Mouse (Mus musculus): ENCODE data around the gene Fgfr2.
"Not testable (repeated sequence)": the region's sequence is repeated elsewhere in the genome, so short reads cannot be mapped to it uniquely, and the experiment has no call there.

The Fgfr2 gene

DNA sequence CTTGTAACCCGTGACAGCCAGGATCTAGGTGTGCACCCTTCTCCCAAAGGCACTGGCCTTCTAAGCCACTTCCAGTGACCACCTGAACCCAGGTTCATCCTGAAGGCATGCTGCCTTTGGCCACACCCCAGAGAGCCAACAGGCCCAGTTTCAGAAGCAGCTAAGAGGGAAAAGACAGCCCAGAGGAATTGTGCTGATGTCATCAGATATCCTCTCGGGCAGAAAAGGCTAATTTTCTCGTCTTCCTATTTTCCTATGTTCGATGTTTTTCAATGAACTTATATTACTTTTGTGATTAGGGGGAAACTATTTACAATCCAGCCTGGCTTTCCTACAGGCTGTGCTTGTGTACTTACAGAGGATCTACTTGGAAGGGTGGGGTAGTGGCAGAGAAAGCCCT, 582.6 kb downstream of the Fgfr2 start:
- DNase-seq (ENCODE audit: low read depth, low spot score), result no peak

DNA sequence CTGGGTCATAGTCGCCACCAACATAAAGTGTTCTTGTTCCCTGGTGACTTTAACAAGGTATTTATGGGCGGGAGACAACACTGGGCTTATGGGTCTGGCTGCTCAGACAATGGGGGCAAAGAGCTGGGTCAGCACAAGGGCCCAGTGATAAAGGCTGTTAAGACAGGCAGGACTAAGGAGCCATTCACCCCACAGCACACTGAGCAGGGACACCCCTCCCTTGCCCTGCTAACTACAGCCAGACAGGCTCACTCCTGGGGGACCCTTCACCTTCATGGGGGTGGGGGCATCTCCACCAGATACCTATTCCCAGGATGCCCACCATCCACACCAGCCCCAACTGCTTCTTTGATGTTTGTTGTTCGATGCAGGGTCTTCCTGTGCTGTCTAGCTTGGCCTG, 593.9 kb downstream of the Fgfr2 start:
- no peak for DNase-seq (ENCODE audit: low read depth, low spot score)

DNA sequence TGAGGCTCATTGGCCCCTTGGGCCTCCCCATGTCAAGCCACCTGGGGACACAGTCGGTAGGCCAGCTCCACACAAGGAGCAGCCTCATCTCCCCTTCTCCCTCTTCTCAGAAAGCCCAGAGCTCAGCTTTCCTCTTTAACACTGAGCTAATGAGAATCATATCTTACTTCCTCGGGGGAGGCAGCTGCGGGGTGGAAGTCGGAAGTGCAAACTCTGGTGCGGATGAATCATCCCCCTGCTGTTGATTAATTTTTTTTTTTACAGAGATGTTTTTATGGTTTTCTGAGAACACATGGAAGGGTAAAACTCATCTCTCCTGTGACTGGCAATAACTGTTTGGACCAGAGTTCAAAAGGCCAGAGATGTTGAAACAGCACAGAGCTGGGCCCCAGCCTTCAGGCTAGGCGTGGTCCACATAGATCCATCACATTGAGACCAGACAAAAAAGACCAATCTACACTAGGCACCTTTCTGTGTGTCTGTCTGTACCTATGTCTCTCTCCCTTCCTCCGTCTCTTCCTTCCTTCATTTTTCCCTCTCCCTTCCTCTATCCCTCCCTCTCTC, 609.6 kb downstream of the Fgfr2 start:
- DNase-seq (ENCODE audit: low read depth, low spot score), result peak; percentile 22

DNA sequence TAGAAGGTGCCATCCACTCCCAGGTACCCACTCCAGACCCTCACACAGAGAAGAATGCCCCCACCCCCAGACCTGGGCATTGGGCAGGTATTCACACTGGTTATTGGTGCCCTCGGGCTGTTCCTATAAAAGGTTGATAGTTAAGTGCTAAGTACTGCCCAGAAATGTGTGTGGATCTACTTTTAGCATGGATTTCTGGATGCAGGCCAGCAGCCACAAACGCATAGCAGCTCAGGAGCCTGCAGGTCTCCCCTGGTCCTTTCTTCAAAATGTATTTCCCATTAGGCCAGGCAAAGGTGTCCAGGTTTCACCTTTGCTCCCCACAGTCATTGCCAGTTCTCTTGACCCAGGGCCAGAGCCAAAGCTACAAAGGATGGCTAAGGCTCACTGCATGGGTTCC, 614.0 kb downstream of the Fgfr2 start:
- no peak for DNase-seq (ENCODE audit: low read depth, low spot score)

DNA sequence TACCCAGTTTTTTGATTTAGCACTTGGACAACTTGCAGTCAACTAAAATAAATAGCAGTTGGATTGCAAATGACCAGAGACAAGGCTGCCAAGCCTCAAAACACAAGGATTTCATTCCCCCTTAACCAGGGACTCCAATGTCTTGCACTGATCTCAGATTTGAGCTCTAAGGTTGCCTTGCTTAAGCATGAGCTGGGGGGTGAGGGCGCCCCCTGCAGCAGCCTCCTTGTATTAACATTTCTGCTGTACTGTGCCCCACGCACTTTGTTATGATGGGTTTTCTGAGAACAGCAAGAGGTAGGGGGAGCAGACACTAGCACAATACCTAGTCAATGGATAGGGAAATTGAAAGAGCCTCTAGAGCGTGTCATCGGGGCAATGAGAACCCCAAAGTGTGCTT, 615.8 kb downstream of the Fgfr2 start:
- DNase-seq (ENCODE audit: low read depth, low spot score), result no peak

DNA sequence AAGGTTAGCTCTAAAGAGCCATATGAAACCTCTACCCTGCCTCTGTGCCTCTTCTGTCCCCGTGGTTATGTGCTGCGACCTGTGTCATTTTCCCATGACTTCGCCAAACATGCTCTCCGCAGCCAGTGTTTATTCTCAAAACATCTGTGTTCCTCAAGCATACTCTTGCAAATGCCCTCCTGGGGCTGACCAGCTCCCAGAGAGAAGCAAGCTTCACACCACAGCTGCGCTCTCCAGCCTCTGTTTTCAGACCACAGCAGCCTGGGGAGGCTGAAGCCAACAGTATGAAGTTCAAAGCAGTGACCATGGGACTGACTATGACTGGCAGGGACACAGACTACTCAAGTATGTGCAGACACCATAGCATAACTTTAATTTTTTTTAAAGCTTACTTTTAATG, 616.9 kb downstream of the Fgfr2 start:
- DNase-seq (ENCODE audit: low read depth, low spot score), result no peak

DNA sequence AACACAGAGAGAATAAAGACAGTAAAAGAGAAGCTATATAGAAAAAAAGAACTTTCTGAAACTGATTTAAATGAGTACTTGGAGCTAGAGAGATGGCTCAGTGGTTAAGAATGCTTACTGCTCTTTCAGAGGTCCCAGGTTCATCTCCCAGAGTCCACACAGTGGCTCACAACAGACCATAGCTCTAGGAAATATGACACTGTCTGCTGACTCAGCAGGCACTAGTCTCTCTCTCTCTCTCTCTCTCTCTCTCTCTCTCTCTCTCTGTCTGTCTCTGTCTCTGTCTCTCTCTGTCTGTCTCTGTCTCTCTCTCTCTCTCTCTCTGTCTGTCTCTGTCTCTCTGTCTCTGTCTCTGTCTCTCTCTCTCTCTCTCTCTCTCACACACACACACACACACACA, 620.7 kb downstream of the Fgfr2 start:
- DNase-seq (ENCODE audit: low read depth, low spot score), result not testable (repeated sequence)

DNA sequence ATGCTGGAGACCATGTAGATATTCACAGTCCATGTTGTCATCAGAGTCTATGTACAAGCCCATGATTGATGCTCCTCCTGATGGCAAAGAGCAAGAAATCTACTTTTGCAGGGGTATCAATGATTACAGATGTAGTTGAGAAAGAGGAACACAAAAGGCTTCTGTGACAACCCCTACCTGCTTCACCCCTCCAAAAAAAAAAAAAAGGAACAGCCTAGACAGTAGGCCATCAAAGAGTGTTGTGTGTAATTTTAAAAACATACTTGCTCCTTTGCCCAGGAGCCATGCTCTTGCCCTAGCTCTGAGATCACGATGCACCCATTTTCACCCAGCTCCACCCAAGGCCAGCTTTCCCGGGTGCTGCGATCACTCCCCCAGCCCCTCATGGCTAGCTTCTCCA, 626.0 kb downstream of the Fgfr2 start:
- DNase-seq (ENCODE audit: low read depth, low spot score), result no peak

DNA sequence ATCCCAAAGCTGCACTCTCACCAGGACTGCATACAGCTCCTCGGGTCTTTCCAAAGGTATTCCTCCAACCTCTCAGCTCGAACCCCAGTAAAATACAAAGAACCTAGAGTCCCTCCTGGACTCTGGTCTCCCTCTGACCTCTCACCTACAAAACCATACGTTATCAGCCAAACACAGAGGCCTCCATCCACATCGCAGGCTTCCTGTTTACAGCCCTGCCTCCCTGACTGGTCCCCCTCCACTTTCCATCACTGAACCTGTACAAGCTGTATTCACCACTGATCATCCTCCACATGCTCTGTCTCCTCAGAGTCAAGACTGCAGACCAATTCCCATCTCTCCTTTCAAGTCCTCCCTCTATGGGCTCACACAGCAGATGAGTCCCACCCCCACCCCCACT, 628.9 kb downstream of the Fgfr2 start:
- DNase-seq (ENCODE audit: low read depth, low spot score), result no peak

DNA sequence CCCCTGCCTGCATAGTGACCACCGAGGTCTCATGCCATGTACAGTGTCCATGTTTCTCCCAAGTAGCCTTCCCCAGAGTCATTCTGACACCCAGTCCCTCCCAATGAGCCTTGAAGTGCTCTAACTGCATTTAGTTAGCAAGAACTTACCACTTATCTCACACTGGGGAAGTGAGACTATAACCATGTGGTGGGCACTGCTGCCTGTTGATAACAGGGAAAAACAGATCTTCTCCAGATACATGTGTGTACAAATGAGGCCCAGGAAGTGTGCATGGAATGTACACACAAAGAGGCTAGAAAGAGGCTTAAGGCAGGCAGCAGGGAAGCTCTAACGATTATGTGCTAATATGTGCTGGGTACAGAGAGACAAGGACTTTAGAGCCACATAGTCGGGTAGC, 629.5 kb downstream of the Fgfr2 start:
- no peak for DNase-seq (ENCODE audit: low read depth, low spot score)

DNA sequence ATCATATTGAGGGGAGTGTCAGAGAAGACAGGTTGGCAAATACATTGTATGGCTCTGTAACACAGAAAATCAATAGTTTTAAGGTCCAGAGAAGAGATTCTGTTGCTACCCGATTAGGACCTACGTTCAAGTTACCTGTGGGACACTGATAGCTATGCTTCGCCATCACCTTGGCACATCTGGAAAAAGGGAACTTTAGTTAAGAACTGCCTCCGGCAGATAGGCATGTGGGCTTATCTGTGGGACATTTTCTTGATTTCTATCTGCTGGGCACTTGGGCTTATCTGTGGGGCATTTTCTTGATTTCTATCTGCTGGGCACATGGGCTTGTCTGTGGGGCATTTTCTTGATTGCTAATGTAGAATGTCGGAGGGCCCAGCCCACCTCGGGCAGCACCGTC, 631.2 kb downstream of the Fgfr2 start:
- DNase-seq (ENCODE audit: low read depth, low spot score), result no peak

DNA sequence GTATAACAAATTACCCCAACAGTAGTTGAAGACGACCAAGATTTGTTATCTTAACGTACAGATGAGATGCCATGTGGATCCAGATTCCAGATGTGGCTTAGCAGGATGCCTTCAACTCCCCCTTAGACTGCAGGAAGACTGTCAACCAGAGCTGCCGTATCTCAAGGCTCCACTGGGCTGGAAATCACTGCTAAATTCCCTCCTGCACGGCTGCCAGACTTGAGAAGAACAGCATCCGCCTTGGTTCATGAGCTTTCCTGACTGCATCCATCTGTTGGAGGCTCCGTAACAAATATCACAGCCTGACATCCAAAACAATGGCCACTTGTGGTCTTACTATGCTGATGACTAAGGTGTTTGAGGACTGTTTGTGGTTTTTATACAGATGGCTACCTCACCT, 635.8 kb downstream of the Fgfr2 start:
- no peak for DNase-seq (ENCODE audit: low read depth, low spot score)

DNA sequence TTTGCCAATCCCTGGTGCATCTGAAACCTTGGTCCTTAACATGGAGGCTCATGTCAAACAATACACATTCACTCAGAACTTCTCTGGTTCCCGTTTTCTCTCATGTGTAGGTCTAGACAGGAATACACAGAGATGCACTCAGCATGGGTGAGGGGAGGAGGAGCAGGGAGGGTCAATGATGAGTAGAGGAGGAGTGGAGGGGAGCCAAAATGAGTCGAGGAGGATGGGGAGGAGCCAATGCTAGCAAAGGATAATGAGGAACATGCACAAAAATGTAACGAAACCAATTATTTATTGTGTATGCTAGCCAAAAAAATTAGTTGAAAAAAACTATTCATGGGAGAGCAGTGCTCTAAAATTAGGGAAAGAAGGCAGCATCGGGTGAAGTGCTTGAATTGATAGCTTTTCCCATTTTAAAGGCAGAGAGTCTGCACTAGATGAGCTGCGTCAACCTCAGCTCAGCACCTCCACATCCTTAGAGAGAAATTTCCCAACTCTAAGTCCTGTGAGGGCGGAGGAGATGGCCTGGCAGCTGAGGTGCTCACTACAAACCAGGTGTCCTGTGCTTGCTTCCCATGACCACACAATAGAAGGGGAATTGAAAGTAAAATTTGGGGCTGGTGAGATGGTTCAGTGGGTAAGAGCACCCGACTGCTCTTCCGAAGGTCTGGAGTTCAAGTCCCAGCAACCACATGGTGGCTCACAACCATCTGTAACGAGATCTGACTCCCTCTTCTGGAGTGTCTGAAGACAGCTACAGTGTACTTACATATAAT, 636.6 kb downstream of the Fgfr2 start:
- DNase-seq (ENCODE audit: low read depth, low spot score), result no peak

DNA sequence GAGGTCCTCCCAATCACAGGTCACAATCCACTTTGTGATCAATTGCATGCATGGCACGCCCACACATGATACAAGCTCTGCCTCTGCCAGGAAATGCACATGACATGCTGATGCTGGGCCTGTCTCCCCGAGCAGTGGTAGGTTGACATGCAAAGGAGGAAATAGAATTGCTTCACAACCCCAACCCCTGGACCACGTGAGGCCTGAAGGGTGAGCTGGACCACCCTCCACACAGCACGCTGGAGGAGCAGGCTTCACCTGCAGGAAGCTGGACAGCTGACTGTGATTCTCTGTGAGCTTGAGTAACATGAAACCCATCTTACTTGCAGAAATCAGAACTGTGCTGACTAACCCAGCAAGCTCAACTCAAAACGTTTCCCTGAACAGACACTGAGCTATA, 638.7 kb downstream of the Fgfr2 start:
- no peak for DNase-seq (ENCODE audit: low read depth, low spot score)

DNA sequence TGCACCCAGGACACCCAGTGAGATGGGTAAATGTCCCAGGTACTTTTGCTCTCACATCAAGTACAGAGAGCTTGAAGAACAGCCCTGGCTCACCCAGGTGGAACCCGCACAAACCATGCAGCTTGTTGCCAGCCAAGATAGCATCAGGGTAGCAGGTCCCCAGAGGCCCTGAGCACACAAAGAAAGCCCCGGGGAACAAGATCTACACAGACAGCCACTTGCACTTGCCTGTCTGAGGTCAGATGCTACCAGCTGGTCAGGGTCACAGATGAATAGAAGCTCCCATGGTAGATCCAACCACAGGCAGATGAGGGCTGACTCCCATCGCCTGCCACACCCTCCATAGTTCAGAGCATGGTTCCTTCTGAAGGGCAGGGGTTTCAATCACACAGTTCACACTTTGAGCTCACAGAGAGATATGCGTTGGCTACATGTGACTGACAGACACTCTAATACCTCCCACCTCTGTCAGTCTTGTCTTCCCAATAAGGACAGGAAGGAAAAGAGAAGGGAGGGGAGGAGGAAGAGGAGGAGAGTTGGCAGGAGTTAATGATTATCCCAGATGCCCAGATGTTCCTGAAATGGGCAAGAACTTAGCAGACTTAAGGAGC, 642.3 kb downstream of the Fgfr2 start:
- no peak for DNase-seq (ENCODE audit: low read depth, low spot score)

DNA sequence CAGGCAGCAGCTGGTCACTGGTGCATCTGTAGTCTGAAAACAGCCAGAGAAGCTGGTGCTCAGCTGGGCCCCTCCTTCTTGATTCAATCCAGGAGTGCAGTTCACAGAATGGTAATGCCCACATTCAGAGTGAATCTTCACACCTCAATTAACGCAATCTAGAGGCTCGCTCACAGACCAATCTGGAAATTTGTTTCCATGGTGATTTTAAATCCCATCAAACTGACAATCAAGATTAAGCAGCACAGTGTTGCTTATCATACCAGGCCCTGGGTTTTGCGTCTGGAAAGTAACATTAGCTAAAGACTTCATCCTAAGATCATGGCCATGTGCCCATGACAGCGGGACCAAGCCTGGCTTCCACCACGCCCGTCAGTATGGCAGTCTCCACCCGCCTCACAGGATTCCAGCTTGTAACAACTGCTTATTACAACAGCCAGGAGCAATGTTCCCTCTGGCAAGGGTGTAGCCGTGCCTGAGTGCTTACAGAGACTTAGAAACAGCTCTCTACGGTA, 644.8 kb downstream of the Fgfr2 start:
- DNase-seq (ENCODE audit: low read depth, low spot score), result no peak

DNA sequence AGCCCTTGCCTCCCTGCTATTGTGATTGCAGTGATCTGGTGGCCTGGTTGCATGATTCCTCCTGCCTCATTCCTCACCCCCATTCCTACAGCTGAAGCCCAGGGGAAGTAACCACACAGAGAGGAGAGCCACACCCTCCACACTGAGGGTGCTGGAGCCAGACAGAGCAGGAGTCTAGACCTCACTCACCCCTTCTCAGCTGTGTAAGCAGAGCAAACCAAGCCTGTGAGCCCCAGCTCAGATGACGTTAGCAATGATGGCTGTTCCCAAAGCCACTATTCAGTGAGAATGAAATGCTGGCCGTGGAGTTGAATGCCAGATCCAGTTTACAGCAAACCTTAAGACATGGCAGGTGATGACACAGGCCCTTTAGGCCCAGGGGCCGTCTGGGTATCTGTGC, 645.4 kb downstream of the Fgfr2 start:
- no peak for DNase-seq (ENCODE audit: low read depth, low spot score)

DNA sequence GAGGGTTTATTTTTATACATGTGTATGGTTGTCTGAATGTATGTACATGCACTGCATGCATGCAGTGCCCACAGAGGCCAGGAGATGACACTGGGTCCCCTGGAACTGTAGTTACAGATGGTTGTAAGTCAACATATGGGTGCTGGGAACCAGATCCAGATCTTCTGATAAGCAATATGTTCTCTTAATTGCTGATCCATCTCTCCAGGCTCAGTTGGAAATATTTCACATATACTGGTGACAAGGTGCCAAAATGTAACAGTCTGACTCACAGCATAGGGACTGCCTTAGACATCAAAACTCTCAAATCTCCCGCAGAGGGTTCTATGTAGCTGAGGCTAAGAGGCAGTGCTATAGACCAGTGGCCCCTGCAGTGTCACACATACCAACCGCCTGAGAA, 646.7 kb downstream of the Fgfr2 start:
- DNase-seq (ENCODE audit: low read depth, low spot score), result no peak

DNA sequence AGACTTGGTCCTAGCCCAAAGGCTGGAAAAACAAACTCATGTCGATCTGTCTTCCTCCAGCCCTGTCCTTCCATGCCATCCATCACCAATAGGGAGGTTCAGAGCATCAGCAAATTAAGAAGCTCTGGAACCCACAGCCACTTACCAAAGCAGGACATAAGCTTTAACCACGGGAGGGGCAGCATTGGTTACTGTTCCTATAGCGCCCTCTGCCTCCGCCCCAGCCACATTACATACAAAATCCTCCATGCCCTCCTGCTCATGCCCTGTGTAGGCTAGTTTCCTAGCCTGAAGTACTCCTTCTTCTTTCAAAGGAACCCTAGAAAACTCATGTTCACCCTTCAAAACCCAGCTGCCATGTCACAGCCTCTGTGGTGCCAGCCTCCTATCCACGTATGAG, 648.1 kb downstream of the Fgfr2 start:
- peak; percentile 50 for DNase-seq (ENCODE audit: low read depth, low spot score)

DNA sequence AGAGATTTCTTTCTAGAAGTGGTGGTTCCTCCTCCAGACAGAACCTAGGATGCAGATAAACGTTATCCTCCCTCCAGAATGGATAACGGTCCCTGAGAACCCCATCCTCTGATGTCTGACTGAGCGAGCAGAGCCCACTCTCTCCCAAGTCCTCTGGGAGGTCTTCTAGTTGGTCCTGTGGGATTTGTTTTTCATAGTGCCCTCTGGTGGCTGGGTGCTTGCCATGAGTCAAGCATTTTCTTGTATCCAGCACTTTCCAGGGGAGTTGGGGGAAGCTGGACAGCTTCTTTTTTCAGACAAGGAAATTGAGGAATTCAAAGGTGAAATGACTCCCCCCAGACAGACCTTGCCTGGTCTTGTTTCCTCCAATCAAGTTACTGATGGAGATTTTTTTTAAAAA, 651.8 kb downstream of the Fgfr2 start:
- peak; percentile 31 for DNase-seq (ENCODE audit: low read depth, low spot score)

DNA sequence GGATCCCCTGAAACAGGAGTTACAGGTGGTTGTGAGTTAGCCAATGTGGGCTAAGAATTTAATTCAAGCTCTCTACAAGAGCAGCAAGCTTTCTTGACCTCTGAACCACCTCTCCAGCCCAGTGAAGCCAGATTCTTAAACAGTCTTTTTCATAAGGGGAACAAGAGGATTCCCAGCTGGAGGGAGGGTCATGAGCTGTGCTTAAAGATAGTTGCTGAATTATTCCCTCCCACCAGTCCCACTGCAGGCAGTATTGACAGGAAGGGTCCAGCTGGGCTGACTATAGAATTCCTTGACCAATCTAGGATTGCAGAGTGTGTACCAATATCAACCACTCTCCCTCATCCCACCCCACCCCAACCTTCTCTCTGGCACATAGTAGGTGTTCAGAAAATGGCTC, 654.8 kb downstream of the Fgfr2 start:
- no peak for DNase-seq (ENCODE audit: low read depth, low spot score)

DNA sequence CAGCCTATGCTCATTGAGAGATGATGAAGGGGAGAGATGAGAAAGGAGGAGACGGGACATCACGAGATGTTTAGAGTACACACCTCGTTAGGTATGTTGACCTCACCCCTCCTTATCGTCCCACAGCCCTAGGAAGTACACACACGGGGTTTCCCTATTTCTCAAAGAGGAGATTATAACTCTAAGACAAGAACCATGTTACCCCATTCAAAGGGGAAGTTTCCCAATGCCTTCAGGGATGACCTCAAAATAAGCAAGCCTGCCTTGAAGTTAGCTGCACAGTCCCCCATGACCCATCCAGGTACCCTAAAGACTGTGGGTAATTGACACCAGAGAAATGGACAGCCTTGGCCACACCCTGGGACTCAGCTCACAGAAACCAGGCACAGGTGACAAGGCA, 657.3 kb downstream of the Fgfr2 start:
- DNase-seq (ENCODE audit: low read depth, low spot score), result no peak

DNA sequence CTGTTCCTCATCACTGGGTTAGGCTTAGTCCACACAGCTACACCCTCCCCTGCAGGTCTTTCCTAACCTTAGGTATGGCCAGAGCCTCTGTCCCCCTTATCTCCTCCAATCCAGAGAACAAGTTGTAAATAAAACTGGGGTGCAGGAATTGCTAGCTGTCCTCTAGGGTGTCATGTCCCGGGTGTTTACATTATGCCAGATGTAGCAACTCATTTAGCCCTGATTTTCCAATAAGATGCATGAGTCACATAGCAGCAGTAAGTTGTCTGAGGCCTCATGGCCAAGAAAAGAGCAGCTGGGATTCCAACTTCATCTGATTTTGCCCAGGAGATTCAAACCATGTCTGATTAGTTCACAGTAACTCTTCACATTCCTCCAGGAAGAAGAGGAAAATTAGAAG, 658.3 kb downstream of the Fgfr2 start:
- no peak for DNase-seq (ENCODE audit: low read depth, low spot score)
